Mouse (Mus musculus): Measurements from ENCODE around the gene Gm17482.
A peak's percentile ranks its signal among the peaks of the same experiment; 100 is the strongest.

The Gm17482 gene

DNA sequence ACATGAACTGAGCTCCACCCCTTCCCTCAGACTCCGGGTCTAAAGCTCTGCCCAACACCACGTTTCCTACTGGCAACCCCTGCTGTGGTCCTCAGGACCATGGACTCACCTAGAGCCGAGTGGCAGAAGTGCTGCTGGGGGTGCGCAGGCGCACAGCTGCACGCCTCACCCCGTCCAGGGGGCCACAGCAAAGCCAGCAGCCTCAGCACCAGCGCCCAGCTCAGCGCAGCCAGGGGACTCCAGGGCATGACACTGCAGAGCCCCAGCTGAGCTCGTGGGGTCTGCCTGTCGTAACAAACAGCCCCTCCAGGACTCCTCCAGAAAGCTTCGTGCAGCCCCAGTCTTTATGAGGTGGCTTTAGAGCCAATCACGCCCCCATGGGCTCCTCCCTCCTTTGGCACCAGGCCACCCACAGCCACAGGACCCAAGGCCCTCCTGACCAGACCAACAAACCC, 24.4 kb downstream of the Gm17482 start:
- peak in 1 of 2 experiments; percentile 16 for DNase-seq

DNA sequence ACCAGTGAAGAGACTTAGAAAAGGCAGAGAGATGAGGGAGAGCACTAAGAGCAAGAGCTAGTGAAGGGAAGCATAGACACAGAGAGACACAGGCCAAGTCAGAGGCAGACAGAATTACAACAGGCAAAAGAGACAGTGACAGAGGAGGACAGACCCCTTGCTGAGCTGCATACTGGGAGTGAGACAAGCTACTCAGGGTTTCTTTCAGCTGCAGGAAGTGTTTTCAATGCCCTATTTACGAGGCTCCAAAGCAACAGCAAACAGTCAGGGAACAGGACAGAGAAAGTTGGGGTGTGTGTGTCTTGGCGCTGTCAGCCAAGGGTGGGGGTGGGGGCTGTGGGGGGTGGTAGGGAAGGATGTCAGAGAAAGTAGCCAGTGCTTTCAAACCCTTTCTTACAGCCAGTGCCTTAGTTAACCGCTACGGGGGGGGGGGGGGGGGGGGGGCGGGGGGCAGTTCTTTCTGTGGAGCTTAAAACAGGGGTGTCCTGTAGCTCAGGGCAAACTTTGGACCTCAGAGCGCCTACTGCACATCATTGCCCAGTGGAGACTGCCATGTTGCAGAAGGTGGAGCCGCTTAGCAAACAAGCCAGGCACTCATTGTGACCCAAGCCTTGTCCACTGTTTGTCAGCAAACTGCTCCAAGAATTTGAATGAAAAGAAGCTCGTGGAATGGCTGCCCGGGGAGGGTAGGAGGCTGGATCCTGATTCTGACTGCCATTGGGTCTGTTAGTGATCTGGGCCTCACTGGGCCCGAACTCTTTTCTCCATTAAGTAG, 25.1 kb downstream of the Gm17482 start, which contains the start of gene Timp4:
Timp4 (minus strand) TSS at position 107 of the 775 bp plus-strand sequence.
- DNase-seq = no peak

DNA sequence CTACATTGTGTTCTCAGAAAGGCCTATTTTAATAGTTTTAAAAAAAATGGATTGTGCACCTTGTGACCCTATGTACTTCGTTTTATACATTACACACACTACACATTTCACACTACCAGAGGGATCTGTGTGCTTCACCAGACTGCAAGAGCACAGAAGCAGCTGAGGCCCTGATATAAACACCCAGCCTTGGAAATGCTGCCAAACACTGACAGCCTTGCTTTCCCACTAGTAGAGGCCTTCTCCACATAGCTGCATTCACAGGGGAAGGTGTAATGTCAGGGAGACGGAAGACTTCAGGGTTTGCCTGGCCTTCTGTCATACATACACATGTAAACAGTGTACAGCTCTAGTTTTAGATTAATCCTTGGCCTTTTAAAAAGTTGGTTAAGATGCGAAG, 28.0 kb downstream of the Gm17482 start:
- DNase-seq = no peak

DNA sequence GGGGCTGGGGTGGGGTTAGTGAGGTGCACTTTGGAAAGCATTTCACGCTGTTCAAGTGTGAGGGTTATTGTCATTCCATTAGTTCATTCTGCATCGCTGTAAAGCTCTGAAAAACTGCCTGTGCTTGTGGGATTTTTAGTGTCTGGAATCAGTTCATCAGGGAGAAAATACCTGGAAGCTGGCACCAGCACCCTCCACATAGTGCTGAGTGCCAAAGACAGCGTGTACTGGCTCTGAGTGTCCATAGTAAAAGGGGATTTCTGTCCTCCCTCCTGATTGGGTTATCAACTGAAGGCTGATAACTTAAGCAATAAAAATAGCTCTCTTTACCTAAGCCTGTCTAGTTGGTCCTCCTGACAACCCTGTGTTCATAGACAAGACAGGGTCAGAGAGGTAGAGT, 33.4 kb downstream of the Gm17482 start:
- no peak for DNase-seq

DNA sequence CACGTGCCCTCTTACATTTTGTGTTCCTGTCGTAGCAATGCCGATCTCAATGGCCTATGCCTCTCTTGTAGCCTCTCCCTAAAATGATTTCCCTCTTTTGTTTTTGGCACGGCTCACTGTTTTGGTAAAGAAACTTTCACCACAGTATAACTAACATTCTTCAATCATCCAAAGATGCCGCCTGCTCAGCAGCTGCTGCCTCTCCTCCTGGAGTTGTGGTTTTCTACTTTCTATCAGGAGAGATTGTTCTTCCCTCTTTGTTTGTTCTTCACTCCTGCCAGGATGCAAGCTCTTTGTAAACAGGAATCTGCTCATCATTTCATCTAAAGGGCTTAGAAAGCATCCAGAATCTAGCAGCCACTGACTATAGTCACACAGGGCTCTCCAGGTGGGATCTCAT, 39.6 kb downstream of the Gm17482 start:
- no peak for DNase-seq

DNA sequence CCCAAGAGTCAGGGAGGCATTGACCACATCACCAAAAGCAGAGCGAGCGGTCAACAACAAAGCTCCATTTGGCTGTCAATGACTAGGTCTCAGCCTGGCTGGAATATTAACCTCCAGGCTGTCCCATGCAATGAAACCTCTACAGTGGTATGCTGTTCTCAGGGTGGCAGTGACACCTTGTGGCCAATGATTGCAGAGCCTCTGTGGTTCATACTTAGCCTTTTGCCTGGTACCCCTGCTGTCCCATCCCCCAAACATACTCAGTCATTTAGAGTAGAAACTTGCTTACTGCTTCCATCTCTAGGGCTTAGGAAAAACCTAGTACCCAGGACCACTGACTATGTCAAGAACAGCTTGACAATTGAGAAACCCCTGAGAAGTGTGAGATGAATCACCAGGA, 40.8 kb downstream of the Gm17482 start:
- DNase-seq = peak; percentile 65 to 73

DNA sequence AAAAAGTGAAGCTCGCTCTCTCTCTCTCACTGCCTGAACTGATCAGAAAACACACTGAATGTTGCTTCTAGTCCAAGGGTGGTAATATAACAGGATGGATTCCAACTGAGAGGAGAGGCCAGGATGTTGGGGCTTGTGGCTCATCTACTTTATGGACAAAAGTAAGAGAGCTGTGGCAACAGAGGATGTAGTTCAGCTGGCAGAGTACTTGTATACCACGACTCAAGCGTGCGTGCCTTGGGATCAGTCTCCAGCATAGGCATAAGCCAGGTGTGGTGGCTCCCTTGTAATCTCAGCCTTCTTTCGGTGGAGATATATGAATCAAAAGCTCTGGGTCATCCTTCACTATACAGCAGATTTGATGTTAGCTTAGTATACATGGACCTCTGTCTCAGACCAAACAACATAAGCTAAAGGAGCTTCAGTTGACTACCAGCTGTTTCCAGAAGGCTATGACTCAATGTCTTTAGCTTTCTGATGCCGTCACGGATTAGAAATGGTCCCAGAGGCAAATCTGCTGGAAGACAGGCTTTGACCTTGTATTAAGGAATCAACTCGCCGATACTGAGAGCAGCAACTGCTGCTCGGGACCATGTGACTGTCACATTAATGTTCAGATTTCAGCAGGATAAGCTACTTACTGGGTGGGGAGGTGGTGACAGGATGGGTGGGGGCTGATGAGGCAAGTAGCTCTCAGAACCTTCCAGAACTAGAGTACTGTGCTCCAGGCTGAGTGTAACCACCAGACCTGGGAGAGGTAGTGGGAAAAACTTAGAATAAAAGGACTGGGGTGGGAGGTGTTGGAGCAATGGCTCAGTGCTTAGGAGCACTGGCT, 41.6 kb downstream of the Gm17482 start:
- DNase-seq = no peak

DNA sequence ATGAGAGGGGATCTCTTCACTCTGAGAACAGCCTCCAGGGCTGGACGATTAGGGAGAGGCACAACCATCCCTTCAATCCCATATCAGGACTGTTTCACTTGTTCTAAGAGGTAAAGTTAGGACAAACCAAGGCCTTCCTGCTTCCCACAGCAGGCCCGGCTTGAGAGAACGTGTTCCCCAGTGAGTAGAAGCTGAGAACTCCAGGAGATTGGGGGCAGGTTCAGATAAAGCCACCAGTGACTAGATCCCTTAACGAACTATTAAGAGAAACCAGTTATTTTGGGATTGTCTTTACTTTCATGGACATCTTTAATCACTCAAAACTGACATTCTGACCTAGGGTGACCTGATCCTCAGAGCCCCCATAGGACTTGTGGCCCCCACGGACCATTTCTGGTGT, 42.4 kb downstream of the Gm17482 start:
- no peak for DNase-seq

DNA sequence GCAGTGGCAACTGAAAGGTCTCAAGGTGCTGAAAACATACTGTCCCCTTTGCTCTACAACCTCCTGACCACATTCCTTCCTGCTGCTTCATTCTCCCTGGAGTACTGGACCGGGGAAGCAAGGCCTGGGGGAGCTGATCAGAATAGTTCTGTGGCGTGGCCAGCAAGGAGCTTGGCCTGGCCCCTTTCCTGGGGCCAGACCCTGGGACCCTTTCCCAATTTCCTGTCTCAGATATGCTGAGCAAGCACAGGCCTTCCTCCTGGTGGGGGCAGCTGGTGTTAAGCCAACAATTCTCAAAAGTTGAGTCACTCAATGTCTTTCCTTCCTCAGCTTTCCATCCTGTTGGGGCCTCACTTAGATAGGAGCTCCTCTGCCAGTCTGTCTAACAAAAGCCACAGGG, 42.9 kb downstream of the Gm17482 start:
- DNase-seq = no peak

DNA sequence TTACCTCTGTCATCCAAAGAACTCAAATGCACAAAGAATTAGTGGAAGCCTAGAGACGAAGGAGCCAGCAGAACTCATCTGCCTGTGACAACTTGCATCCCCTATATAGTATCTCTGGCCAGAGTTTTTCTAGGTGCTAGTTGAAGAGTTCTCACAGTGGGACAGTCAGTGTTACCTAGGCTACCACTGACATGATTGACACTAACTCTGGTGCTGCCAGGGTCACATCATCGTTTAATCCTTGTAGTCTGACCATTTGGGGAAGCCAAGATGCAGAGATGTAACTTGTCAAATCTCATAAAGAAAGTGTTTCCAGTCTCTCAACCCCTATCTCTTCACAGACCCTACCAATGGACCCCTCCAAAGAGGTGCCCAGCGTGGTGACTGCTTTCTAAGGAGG, 44.2 kb downstream of the Gm17482 start:
- DNase-seq = no peak

DNA sequence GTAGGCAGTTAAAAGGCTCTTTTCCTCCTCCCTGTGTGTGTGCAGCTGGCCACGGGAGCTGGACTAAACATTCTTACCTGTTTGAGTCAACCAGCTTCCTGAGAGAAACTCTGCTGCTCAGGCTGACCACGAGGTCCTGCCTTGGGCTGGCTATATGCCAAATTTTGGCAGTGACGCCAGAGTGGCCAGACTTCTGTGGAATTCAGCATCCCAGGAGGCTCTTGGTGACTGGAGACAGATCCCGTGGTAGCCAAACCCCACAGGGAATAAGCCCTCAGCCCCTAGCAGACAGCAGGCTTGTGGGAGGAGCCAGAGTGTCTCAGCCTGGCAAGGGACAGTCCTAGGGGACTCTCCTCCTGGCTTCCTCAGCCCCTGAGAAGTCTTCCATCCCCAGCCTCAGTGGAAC, 44.7 kb downstream of the Gm17482 start:
- peak; percentile 52 to 61 for DNase-seq

DNA sequence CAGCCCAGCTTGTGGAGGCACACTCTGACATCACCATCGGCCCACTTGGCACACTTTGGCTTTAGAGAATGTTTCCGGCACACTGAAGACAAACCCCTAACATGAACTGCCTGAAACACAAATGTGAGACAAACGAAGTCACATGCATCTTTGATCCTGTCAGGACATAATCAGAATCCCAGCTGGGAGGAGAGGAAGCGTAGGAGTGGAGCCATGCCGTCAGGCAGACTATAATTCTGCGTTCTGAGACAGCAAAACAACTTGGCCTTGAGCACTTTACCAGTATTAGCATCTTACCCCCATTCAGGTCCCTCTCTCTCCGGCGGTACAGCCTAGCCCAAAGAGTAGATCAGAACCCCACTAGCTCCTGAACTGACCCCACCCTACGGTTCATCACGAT, 46.2 kb downstream of the Gm17482 start:
- DNase-seq = no peak

DNA sequence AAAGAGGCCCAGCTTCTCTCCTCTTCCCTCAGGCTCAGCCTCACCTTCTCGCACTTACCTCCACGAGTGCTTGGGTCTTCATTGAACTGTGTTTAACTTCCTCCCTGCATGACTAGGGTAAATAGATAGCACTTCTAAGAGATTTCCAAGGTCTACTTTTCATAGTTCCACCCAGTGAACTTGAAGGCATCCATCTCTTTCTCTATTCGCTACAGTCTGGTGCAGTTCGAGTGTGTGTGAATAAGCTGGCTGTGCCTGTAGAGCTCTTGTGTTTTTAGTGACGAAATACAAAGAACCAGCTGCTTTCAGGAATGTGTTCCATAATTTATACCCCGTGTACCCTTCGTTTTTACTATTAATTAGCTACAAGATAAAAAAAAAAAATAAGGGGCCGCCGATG, 47.6 kb downstream of the Gm17482 start:
- no peak for DNase-seq

DNA sequence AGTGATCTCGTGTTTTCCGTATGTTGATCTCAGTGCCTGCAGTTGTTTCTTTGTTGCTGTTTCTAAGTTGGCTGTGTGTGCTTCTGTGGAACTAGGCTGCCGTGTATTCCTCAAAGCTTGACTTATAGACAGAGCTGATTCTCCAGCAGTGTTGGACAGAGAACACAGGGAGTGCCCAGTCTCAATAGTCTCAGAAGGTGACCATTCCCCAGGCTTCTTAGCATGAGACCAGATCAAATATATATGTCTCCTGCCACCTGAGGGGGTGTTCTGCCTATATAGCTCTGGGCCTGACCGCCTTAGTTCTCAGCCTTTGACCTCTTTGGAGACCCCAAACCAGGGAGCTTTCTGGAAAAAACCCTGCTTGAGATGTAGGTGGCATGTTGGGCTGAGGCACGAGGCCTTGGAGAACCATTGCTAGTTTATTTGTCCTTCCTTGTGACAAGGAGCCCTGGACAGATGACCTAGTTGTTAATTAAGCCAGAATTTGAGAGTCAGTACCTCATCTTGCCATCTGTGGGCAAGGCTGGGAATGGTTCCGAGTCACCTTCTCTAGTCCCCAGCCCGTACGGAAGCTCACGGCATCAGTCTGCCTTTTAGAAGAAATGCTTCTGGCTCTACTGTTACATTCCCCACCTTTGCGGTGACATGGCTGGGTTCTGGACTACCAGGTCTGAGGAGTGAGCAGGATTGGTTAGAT, 48.1 kb downstream of the Gm17482 start:
- no peak for DNase-seq

DNA sequence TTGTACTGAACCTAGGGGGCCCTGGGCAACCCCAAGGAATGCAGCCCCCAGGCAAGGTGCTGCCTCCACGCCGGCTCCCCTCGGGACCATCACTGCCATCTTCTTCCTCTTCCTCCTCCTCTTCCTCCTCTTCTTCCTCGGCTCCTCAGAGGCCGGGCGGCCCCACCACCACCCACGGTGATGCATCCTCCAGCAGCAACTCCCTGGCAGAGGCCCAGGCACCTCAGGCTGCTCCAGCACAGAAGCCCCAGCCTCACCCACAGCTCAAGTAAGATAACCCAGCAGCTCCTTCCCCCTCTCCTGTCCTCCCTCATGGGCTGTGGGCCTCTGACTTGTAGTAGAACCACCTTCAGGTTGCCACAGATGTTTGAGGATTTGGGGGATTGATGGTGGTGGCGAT, 50.9 kb downstream of the Gm17482 start:
- DNase-seq = no peak

DNA sequence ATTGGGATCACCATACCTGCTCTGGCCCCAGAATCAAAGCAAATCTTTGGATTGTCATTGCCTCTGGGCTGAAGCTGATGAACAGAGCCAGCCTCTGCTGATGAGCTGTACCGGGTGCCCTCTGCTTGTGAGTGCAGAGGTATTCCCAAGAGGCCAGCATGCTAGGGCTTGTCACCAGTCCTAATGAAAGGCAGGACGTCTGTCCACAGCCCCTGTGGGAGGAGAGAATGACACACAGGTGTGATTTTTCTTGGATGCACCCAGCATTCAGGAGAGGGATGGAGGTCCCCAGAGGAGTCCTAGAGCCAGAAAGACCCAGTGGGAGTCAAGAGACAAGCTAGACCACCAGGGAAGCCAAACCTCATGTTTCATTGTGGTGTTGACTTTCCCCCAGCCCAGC, 52.5 kb downstream of the Gm17482 start:
- DNase-seq = no peak

DNA sequence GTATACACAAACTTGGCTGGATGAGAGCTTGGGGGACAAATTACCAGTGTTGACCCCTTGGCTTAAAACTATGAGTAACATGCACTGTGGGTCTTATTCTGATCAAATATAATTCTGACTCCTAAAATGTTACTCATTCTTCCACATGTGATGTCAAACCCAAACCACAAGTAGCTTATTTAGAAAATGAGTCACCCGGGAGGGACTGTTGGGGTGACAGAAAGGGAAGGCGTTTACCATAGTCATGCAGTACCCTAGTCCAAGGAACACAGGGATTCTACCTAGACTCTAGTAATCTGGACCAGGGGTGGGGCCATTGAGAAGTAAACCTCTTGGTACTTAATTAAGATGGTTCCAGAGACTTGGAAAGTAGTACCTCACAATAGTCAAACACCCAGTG, 57.0 kb downstream of the Gm17482 start:
- DNase-seq = no peak

DNA sequence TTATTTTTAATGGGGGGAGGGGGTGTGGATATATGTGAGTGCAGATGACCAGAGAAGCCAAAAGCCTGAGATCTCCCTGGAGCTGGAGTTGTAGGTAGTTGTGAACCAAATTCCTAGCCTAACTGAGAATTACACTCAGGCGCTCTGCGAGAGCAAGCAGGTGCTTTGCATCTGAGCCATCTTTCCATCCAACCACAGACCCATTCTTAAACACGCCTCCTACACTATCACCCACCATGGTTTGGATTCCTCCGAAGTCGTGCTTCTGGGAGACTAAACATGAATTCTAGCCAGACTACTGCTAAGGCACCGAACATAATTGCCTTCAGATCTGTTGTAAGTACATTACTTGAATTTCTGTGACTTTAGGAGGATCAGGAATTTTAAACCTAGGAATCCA, 59.3 kb downstream of the Gm17482 start:
- no peak for DNase-seq

DNA sequence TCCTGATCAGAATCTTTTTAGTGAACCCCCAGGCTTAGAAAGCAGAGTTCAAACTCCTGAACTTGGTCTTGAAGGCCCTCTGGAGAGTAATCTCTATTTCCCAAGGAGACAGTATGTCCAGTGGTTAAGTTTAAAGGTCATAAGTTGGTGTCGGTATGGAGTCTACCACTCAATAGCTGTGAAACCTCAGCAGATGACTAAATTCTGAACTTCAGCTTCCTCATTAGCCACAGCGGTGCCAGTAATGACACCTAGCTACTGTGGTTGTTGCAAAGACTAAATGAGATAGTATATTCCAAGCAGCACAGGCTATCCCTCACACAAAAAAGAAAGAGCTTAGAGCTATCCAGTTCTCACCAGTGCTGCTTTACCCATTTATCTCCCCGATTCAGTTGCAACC, 61.1 kb downstream of the Gm17482 start:
- DNase-seq = no peak

DNA sequence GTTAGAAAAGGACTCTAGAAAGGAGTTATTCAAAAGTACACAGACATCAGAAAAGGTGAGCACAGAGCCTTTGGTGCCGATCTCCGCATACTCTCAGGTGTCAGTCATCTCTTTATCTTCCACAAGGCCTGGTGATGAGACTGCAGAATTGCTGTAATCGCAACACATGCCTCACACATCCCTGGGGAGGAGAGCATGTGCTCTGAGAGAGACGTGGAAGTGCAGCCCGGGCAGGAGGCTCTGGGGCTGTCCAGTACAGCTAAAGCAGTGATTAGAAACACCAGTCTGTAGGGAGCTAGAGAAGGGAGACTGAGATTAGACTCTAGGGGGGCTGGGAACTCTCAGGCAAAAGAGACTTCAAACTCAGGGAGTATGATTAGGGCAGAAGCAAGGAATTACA, 63.4 kb downstream of the Gm17482 start:
- DNase-seq = no peak

DNA sequence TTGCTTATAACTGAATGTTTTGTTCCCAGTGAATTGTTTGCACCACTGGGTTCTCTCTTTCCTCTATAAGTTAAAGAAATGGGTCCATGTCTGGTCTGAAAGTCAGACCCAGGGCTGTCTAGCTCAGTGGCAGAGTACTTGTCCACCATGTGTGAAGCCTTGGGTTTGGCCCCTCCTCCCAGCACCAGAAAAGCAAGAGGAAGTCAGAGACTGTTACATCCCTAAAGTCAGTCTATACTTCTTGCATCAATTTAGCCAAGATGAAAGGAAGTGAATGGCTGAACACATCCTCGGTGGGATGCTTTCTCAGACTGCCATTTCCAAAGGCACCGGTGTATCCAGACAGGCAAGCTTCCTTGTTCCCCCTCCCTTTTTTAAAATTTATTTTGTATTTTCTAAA, 63.9 kb downstream of the Gm17482 start:
- DNase-seq = no peak

DNA sequence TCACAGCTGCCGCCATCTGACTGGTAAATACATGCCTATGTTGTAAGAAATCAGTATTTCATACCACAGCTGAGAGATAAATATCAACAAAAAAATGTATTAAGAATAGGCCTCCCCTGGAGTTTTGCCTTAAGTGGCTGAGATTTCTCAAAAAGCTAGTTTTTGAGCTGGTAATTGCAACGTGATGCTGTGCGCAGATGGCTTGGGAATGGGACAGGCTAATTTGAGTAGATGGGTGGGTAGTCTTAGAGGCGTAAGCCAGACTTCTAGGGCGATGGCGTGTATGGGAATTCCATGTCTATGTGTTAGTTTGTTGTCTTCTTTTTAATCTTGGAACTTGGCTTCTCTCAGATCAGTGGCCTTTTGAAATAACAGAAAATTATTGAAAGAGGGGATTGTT, 64.7 kb downstream of the Gm17482 start:
- no peak for DNase-seq

DNA sequence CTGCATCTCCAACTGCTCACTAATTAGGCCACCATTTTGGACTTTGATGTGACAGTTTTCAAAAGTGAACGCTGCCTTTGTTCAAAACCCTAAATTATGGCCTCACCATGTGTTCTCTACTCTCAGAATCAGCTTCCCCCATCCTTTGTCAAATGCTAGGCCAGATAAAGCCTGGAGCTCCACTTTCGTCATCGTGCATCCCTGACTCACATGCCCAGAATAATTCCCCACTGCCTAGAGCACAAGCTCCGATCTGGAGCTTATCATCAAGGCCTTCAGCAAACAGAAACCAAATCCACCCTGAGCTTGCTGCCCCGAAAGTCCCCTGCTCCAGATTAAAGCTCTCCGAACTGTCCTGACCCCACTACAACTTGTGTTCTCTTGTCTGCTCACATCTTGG, 65.5 kb downstream of the Gm17482 start:
- DNase-seq = no peak

DNA sequence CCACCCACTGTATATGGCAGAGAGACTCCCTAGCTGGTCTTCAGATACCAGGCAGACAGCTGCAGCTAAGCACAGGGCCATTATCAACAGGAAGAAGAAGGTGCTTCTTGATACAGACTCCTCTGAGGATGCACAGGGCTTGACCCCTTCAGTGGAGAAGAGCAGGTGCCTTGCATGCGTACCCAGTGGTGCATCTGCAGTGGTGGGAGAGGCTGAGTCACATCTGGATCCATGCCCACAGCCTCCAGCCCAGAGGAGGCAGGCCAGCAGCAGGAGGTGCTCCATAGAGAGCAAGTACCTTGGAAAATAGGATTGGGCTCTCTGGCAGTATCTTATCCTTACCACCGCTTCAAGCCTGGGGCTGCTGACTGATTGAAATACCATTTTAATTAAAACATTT, 66.7 kb downstream of the Gm17482 start:
- DNase-seq = no peak
